Mouse (Mus musculus): ENCODE results near the gene Ppil4.

The Ppil4 gene

GRCm38 (mm10) chr10:7861259-7861936, 68.7 kb downstream of the Ppil4 start:
- DNase-seq (ENCODE audit: low read depth), result no peak

GRCm38 (mm10) chr10:7861937-7862657, 69.4 kb downstream of the Ppil4 start:
- DNase-seq (ENCODE audit: low read depth), result no peak

- DNase-seq (ENCODE audit: low read depth), result no peak
Measured at GRCm38 (mm10) chr10:7863411-7863810, 70.7 kb downstream of the Ppil4 start.

GRCm38 (mm10) chr10:7864184-7864583, 71.5 kb downstream of the Ppil4 start:
- DNase-seq (ENCODE audit: low read depth), result no peak

- DNase-seq (ENCODE audit: low read depth), result no peak
Measured at GRCm38 (mm10) chr10:7864806-7865205, 72.1 kb downstream of the Ppil4 start.

- DNase-seq (ENCODE audit: low read depth), result no peak
Measured at GRCm38 (mm10) chr10:7866762-7867665, 74.3 kb downstream of the Ppil4 start.

- no peak for DNase-seq (ENCODE audit: low read depth)
Measured at GRCm38 (mm10) chr10:7867666-7868030, 75.0 kb downstream of the Ppil4 start.

- DNase-seq (ENCODE audit: low read depth), result no peak
Measured at GRCm38 (mm10) chr10:7869746-7870145, 77.1 kb downstream of the Ppil4 start.

- DNase-seq (ENCODE audit: low read depth), result peak; percentile 76
Measured at GRCm38 (mm10) chr10:7870571-7871315, 78.1 kb downstream of the Ppil4 start.

- no peak for DNase-seq (ENCODE audit: low read depth)
Measured at GRCm38 (mm10) chr10:7871381-7872020, 78.8 kb downstream of the Ppil4 start.
